Mouse (Mus musculus) c-Kit-positive CD71-positive TER-119-negative erythroid progenitor cells, embryonic 14.5 days (primary cell): ENCODE measurements around the gene Man2a1.

ENCODE experiments used
- DNase-seq: peaks from one replicate; pipeline ENCODE4 v3.0.0-alpha.2; 2013; ENCODE audit warnings: low read depth

Gene Man2a1

DNA sequence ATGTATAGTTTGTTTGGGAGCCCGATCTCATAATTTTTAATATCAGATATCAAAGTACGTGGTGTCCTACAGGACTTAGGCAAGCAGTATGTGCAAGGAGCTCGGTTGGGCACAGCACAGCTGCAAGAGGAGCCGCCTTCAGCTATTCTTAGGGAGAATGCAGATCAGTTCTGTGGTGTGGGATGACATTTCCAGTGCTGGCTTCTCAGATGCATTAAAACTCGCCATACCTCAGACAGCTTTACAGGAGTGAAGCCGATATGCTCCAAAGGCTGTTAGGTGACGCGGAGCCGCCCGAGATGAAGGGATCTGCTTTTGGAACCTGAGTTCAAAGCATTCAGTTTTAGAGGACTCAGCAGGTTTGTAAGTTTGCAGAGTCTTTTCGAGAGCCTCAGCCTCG is 30.0 kb downstream of the Man2a1 start:
- no peak for DNase-seq

- DNase-seq: no peak
These were observed 37.5 kb downstream of the Man2a1 start for GRCm38 (mm10) chr17:64637868-64638537.

GRCm38 (mm10) chr17:64641376-64641775 is 40.8 kb downstream of the Man2a1 start:
- no peak for DNase-seq

GRCm38 (mm10) chr17:64643644-64644043 is 43.1 kb downstream of the Man2a1 start:
- no peak for DNase-seq

DNA sequence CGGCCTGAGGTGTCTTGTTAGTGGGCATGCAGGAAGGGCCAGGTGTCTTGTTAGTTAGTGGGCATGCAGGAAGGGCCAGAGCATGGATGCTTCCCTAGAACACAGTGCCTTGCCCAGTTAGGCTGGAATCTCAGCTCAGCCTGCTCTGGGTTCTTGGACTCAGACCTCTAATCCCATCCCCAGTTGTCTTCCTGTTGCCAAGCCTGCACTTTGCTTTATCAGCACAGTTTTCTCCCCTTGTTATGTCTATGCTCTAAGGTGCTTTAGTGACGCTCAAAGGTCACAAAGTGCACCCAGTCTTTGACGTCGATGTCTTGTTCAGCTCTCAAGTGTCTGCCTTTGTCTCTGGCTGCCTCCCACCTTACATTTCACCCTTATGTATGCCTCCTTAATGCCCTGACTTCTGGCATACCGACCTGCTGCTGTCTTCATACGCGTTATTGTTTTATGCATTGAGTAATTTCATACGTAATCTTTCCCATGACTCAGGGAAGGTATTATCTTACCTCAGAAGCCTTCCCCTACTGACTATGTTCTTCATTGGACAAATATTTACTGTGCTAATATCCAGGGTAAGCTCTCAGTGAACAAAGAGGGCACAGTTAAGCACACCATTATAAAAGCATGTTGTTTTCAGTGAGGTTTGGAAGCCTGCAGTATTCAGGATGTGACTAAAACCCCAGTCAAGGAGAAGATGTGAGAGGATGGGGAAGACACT is 44.5 kb downstream of the Man2a1 start:
- DNase-seq: no peak

- DNase-seq: no peak
These were observed 46.9 kb downstream of the Man2a1 start for GRCm38 (mm10) chr17:64647396-64647795.

- no peak for DNase-seq
These were observed 50.2 kb downstream of the Man2a1 start for GRCm38 (mm10) chr17:64650702-64651101.

DNA sequence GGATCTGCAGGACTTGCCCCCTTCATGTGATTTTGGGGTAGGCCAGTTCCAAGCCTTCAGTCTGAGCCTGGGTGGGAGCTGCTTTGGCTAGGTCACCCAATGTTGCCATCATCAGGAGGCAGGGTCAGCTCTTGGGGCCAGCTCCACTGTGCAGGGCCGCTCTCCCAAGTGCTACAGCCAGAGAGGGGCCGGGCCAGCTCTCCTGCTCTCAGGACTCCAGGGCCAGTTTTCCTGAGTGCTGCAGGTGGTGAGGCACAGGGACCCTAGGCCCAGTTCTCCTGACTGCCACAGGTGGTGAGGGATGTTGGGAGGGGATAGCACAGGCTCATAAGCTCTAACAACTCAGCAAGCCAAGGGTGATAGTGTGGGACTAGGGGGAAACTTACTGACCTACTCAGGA is 53.1 kb downstream of the Man2a1 start:
- DNase-seq: no peak

- no peak for DNase-seq
These were observed 59.1 kb downstream of the Man2a1 start for GRCm38 (mm10) chr17:64659682-64660081.

DNA sequence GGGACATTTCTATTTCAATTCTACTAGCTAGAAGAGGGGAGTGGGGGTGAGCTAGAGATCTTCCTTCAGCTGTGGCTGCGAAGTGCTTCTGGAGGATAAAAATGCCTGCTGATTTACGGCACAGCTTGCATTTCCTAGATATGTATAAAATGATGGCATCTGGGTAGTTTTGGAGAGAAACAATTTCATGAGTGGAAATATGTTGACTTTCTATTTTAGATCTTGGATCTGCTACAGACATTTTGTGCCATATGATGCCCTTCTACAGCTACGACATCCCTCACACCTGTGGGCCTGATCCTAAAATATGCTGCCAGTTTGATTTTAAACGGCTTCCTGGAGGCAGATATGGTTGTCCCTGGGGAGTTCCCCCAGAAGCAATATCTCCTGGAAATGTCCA is 66.0 kb downstream of the Man2a1 start:
- DNase-seq: no peak

GRCm38 (mm10) chr17:64668504-64668903 is 68.0 kb downstream of the Man2a1 start:
- no peak for DNase-seq

- DNase-seq: no peak
These were observed 73.9 kb downstream of the Man2a1 start for GRCm38 (mm10) chr17:64674401-64674800.

DNA sequence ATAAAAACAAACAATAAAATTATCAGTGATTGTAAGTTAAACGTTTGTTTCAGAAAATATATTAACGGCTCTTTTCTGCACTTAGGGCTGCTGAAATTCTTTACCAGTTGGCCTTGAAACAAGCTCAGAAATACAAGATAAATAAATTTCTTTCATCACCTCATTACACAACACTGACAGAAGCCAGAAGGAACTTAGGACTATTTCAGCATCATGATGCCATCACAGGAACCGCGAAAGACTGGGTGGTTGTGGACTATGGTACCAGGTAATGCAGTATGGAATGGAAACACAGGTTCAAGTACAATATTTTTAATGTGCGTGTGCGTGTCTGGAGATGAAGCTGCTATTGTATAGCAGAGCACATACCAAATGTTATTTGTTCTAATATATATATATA is 74.4 kb downstream of the Man2a1 start:
- no peak for DNase-seq

- no peak for DNase-seq
These were observed 76.4 kb downstream of the Man2a1 start for GRCm38 (mm10) chr17:64676735-64677469.

GRCm38 (mm10) chr17:64681461-64681860 is 80.9 kb downstream of the Man2a1 start:
- DNase-seq: no peak

- no peak for DNase-seq
These were observed 81.4 kb downstream of the Man2a1 start for GRCm38 (mm10) chr17:64681927-64682326.

- no peak for DNase-seq
These were observed 83.6 kb downstream of the Man2a1 start for GRCm38 (mm10) chr17:64684088-64684487.

GRCm38 (mm10) chr17:64685216-64685903 is 84.8 kb downstream of the Man2a1 start:
- no peak for DNase-seq

DNA sequence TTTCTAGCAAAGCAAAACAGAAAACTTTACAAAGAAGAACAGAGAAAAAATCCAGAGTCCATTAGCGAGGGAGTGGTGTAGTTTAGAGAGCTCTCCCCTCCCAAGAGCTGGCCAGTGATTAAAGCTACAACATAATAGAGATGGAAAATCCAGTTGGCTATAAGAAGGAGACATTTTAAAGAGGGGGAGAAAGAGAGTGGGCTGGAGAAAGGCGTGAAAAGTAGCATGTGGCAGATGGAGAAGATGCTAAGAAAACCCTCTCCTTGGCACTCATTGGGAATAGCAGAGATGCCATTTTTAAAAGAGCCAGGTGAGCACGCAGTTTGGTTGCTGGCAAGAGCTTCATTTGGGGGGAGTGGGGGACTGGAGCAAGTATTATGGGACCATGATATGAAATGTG is 89.1 kb downstream of the Man2a1 start:
- no peak for DNase-seq

- no peak for DNase-seq
These were observed 96.8 kb downstream of the Man2a1 start for GRCm38 (mm10) chr17:64697277-64697831.

DNA sequence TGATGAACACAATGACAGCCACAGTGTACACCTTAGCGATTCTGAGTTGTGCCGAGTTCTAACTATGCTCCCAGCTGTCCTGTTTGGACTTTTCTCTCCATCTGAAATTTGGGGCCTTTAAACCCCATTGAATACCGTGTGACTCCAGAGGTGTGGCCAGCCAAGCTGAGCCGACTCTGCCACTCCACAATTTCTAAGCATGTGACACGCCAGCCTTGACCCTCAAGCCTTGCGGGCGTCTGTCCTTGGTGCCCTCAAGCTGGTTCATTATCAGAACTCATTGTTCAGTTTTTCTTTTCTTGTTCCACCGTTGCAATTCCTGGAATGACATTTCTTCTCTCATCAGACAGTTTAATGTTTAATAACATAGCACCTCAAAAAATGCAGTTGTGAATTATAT is 98.0 kb downstream of the Man2a1 start:
- DNase-seq: no peak

DNA sequence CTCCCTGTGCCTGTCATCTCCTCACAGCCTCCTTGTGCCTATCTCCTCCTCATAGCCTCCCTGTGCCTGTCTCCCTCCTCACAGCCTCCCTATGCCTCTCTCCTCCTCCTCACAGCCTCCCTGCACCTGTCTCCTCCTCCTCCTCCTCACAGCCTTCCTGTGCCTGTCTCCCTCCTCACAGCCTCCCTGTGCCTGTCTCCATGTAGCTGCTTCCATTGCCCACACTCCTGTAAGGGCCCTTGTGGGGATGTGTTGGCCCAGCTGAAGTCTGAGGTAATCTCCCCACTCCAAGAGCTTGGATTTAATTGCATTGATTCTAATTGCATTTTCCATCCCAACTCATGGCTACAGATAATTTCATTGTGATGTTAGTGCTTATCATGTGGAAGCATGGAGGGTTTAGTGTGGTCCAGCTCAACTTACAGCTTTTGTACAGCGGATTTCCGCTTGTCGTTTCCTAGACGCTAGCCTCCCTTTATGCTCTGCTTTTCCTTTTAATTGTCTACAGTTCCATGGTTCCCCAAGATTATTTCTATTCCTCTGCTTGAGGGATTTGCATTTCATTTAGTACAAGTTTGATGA is 103.2 kb downstream of the Man2a1 start:
- no peak for DNase-seq
